23 mouse cellular contexts compared by ENCODE assay signal in genomic region chr13:110122825-110123224, GRCm38 (mm10).
DNase-seq lines count a peak whose midpoint lies in the region; ATAC-seq and TF ChIP-seq lines count a peak whose summit lies in the region.
"Had no signal": no experiment of that assay in that cellular context is flagged by ENCODE, and none has a peak within 500 bp of the region (broad histone marks: within the 10 kb centered on the region; RNA-seq: fewer than 3 reads in every experiment).

No protein-coding gene starts in this region.

- WGBS in heart, adult 2 months: 68% methylated on average over 4 of the region's 4 CpGs
- 34% methylated on average over 4 of the region's 4 CpGs for WGBS in liver, adult 2 months
- WGBS in liver, embryonic 11.5 days: 71% methylated on average over 4 of the region's 4 CpGs
- 75% methylated on average over 4 of the region's 4 CpGs for WGBS in liver, postnatal 0 days (ENCODE audit: insufficient replicate concordance)
- WGBS in intestine, embryonic 16.5 days: 64% methylated on average over 4 of the region's 4 CpGs

- no peaks in the 10 kb centered on the region for H3K27me3 ChIP-seq in heart, adult 2 months (ENCODE audit: control insufficient read depth, insufficient read depth, low read length)
- no peaks in the 10 kb centered on the region for H3K27me3 ChIP-seq in liver, adult 2 months (ENCODE audit: control insufficient read depth, insufficient read depth, low read length)
- H3K27me3 ChIP-seq in liver, embryonic 11.5 days (replicated peaks; ENCODE audit: control insufficient read depth, insufficient read depth, low read length): no peaks in the 10 kb centered on the region
- no peaks in the 10 kb centered on the region for H3K27me3 ChIP-seq in liver, postnatal 0 days (ENCODE audit: insufficient read depth, low read length)
- H3K27me3 ChIP-seq in intestine, embryonic 16.5 days (replicated peaks; ENCODE audit: control insufficient read depth, insufficient read depth, low read length): no peaks in the 10 kb centered on the region
- H3K27me3 ChIP-seq: CH12.LX had no signal

- no peak for ATAC-seq in liver, embryonic 11.5 days (replicated peaks; ENCODE audit: low FRiP score)
- peak; percentile 97 for ATAC-seq in liver, postnatal 0 days
- no peak for ATAC-seq in intestine, embryonic 16.5 days
- ATAC-seq: activated CD4-positive, CD25-positive, alpha-beta regulatory T cell, adult 4 months; CD4-positive, CD25-positive, alpha-beta regulatory T cell, adult 4 months; Patski had no signal

- H3K4me1 ChIP-seq in heart, adult 2 months (ENCODE audit: control insufficient read depth, insufficient read depth, low read length): no peaks in the 10 kb centered on the region
- H3K4me1 ChIP-seq in liver, adult 2 months (ENCODE audit: control insufficient read depth, insufficient read depth, low read length): no peaks in the 10 kb centered on the region
- no peaks in the 10 kb centered on the region for H3K4me1 ChIP-seq in liver, embryonic 11.5 days (replicated peaks; ENCODE audit: control insufficient read depth, insufficient read depth, low read length)
- H3K4me1 ChIP-seq in liver, postnatal 0 days (ENCODE audit: insufficient read depth): no peaks in the 10 kb centered on the region
- H3K4me1 ChIP-seq in intestine, embryonic 16.5 days (ENCODE audit: control insufficient read depth, insufficient read depth, low read length): no peaks in the 10 kb centered on the region

- no peak for TF ChIP-seq POLR2A in heart, adult 2 months (IDR thresholded peaks at IDR 0.05; ENCODE audit: insufficient read depth, low read depth, low read length)
- no peak for TF ChIP-seq POLR2A in liver, adult 2 months (IDR thresholded peaks at IDR 0.05; ENCODE audit: extremely low read depth, insufficient read depth, low read length)

- TF ChIP-seq EP300 in heart, adult 2 months (IDR thresholded peaks at IDR 0.05; ENCODE audit: insufficient read depth, low read depth, low read length): no peak
- peak; percentile 51 for TF ChIP-seq EP300 in liver, postnatal 0 days (IDR thresholded peaks at IDR 0.05; ENCODE audit: low read depth)

- H3K36me3 ChIP-seq in heart, adult 2 months (ENCODE audit: control insufficient read depth, insufficient read depth, low read length): no peaks in the 10 kb centered on the region
- no peaks in the 10 kb centered on the region for H3K36me3 ChIP-seq in liver, adult 2 months (ENCODE audit: control insufficient read depth, insufficient read depth, low read length)
- no peaks in the 10 kb centered on the region for H3K36me3 ChIP-seq in liver, embryonic 11.5 days (ENCODE audit: control insufficient read depth, insufficient read depth, low read length)
- H3K36me3 ChIP-seq in liver, postnatal 0 days (replicated peaks; ENCODE audit: insufficient read depth, low read length): no peaks in the 10 kb centered on the region
- no peaks in the 10 kb centered on the region for H3K36me3 ChIP-seq in intestine, embryonic 16.5 days (ENCODE audit: control insufficient read depth, insufficient read depth, low read length)
- H3K36me3 ChIP-seq: G1E had no signal

- H3K4me3 ChIP-seq in heart, adult 2 months: no peak overlapping the region
- no peak overlapping the region for H3K4me3 ChIP-seq in liver, adult 2 months (ENCODE audit: insufficient read depth, low read depth, low read length)
- H3K4me3 ChIP-seq in liver, embryonic 11.5 days (ENCODE audit: low read depth, low read length): no peak overlapping the region
- H3K4me3 ChIP-seq in liver, postnatal 0 days (ENCODE audit: low read depth, low read length): no peak overlapping the region
- H3K4me3 ChIP-seq in intestine, embryonic 16.5 days (ENCODE audit: low read length): no peak overlapping the region

- TF ChIP-seq CTCF in heart, adult 2 months (IDR thresholded peaks at IDR 0.05): no peak
- TF ChIP-seq CTCF in liver, adult 2 months (IDR thresholded peaks at IDR 0.05; ENCODE audit: low read depth, low read length): no peak
- TF ChIP-seq CTCF in liver, postnatal 0 days (IDR thresholded peaks at IDR 0.05; ENCODE audit: low read depth): no peak

- H3K9ac ChIP-seq in heart, adult 2 months (ENCODE audit: low read depth, low read length): no peak overlapping the region
- H3K9ac ChIP-seq in liver, adult 2 months (ENCODE audit: low read depth, low read length): no peak overlapping the region
- H3K9ac ChIP-seq in liver, embryonic 11.5 days (ENCODE audit: low read depth, low read length): no peak overlapping the region
- H3K9ac ChIP-seq in liver, postnatal 0 days (replicated peaks): no peak overlapping the region
- no peak overlapping the region for H3K9ac ChIP-seq in intestine, embryonic 16.5 days (ENCODE audit: low read depth, low read length)

- H3K27ac ChIP-seq in heart, adult 2 months: no peak overlapping the region
- no peak overlapping the region for H3K27ac ChIP-seq in liver, adult 2 months (replicated peaks; ENCODE audit: insufficient read depth, low read depth, low read length)
- H3K27ac ChIP-seq in liver, embryonic 11.5 days (ENCODE audit: low read depth, low read length): no peak overlapping the region
- H3K27ac ChIP-seq in liver, postnatal 0 days (ENCODE audit: low read depth): peak overlapping the region; percentile 2; the same call in 1 of the 2 replicates
- H3K27ac ChIP-seq in intestine, embryonic 16.5 days (ENCODE audit: low read length): no peak overlapping the region

- H3K4me2 ChIP-seq in liver, embryonic 11.5 days: no peak overlapping the region
- no peak overlapping the region for H3K4me2 ChIP-seq in liver, postnatal 0 days (ENCODE audit: low read depth, low read length)
- no peak overlapping the region for H3K4me2 ChIP-seq in intestine, embryonic 16.5 days (ENCODE audit: low read depth, low read length)

- no peaks in the 10 kb centered on the region for H3K79me2 ChIP-seq in heart, adult 2 months (replicated peaks; ENCODE audit: control insufficient read depth, insufficient read depth, low read length)
- no peaks in the 10 kb centered on the region for H3K79me2 ChIP-seq in liver, adult 2 months (ENCODE audit: control insufficient read depth, insufficient read depth, low read length)

- peak; percentile 19 for DNase-seq in heart, adult 11 months
- no peak for DNase-seq in heart, adult 2 months
- peak; percentile 14 for DNase-seq in liver, adult 2 months (ENCODE audit: extremely low read depth, low read depth, low spot score)
- DNase-seq in liver, embryonic 11.5 days (ENCODE audit: low spot score): no peak
- DNase-seq in liver, postnatal 0 days: peak; percentile 25
- no peak for DNase-seq in liver
- DNase-seq in NIH3T3 (ENCODE audit: low read depth): peak; percentile 8
- DNase-seq: adrenal gland, adult 2 months; adrenal gland, adult 8-10 months; adrenal gland, postnatal 10 days; adrenal gland, postnatal 14 days; adrenal gland, postnatal 25 days; adrenal gland, postnatal 36 days; B cell, adult 2 months; cerebellum, adult 11 months; cerebellum, adult 11-12 months; cerebellum, adult 18-20 months had no signal

- intact Hi-C loops in heart, adult 2 months (cut with DNase I): no loop called here

- no peaks in the 10 kb centered on the region for H3K9me3 ChIP-seq in liver, embryonic 11.5 days (ENCODE audit: control insufficient read depth, low read length)
- H3K9me3 ChIP-seq in liver, postnatal 0 days (ENCODE audit: low read length): no peaks in the 10 kb centered on the region
- no peaks in the 10 kb centered on the region for H3K9me3 ChIP-seq in intestine, embryonic 16.5 days (ENCODE audit: control insufficient read depth, low read length)
- H3K9me3 ChIP-seq: G1E had no signal

Comparison
In these comparisons a context has a peak if more than half of its experiments do, and no peak if none do; other contexts are left out.
1. DNase-seq: peak in heart, adult 11 months (single experiment), liver, adult 2 months (single experiment), liver, postnatal 0 days (single experiment) and NIH3T3 (single experiment); none in heart, adult 2 months (0 of 2), liver, embryonic 11.5 days (single experiment) and liver (single experiment).